Mouse (Mus musculus) heart, postnatal 4 days (tissue): ENCODE results near the gene Akr1b10. TPM values are rescaled to one million over a fixed set of nuclear protein-coding genes. Genes with fewer than 3 reads are reported as not detected.
"Not testable (repeated sequence)": the region's sequence is repeated elsewhere in the genome, so short reads cannot be mapped to it uniquely, and the experiment has no call there.

Experiments
- DNase-seq: peaks from one replicate; pipeline ENCODE4 v3.0.0; 2021
- total RNA-seq, 2 experiments: library from RNA; stranded (reverse); gene quantifications; 2 replicates each; pipeline ENCODE4 v1.2.3; 2021

Gene Akr1b10
- total RNA-seq, 2 experiments from 2014 or later: 57.8 to 61.1 TPM

GRCm38 (mm10) chr6:34371700-34372351 is 12.2 kb upstream of the Akr1b10 start:
- DNase-seq: peak; percentile 85

- DNase-seq: no peak
These were observed 10.2 kb upstream of the Akr1b10 start for GRCm38 (mm10) chr6:34373841-34374240.

GRCm38 (mm10) chr6:34375888-34376287 is 8.1 kb upstream of the Akr1b10 start:
- DNase-seq: not testable (repeated sequence)

GRCm38 (mm10) chr6:34383401-34383800 is 617 bp upstream of the Akr1b10 start:
- no peak for DNase-seq

DNA sequence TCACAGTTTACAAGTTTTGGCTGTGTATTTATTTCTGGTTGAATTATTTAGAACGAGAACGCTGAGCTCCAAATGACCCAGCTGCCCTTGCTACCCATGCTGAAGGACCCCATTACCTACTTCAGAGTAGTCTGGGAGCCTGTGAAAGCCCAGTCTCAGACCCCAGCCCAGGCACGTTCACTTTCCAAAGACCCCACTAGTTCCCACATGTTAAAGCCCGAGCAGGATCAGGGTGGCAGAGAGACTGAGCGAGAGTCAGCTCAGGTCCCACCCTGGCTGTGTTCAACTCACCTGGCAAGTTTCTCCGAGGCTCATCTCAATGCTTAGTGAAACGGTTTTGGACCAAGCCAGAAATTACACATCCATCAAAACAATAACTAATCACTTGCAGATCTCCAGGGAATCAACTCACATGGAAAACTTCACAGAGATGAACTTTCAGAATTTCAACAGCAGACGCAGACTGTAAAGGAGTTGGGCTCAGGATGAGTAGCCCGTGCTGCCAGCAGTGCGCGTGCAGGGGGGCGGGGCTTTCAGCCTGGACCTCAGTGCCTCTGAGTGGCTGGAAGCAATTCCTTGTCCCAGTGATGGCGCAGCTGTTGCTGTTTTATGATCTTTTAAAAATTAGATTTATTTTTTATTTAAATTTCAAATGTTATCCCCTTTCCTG is 818 bp downstream of the Akr1b10 start:
- DNase-seq: peak; percentile 65

DNA sequence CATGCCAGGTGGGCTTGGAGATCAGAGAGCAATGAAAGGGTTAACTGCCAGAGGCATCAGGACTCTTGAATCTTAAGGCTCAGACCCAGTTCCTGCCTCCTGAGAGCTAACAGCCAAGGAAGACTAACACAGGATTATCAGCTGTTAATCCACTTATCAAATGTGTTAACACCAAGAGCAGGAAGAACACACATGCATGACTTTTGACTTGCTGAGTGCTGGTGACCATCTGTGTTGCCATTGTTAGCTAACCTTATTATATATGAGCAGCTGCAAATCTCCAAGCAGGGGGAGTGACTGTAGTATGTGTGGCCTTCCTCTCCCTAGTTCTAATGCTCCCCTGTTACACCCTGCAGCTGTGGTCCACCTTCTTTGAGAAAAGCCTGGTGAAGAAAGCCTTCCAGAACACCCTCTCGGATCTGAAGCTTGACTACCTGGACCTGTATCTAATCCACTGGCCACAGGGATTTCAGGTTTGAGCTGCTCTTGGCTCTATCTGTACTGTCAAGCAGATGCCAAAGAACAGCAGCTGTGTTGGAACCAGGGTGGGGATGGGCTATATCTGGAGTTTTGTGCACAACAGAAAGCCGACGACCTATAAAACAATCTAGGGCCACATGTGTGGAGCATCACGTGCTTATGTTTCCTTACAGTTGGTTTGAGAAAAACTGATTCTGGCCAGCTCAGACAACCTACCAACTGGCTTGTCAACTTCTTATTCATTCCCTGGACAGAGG is 4.6 kb downstream of the Akr1b10 start:
- DNase-seq: no peak

DNA sequence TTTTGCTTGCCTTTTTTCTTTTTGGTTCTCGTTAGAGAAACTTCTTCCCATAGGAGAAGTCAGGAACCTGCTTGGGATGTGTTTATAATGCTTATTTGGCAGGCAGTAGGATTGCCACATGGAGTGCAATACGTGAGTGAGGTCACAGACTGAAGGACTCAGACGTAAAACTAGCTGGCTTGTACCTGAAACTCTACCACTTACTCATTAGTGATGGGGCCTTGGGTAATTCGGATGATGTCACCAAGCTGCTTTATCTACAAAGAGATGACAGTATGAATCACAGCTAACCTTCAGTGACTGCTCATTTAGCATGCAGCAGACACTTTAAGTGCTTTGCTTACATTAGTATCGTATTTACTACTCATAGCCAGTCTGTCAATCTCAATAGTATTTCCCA is 11.9 kb downstream of the Akr1b10 start:
- DNase-seq: no peak

DNA sequence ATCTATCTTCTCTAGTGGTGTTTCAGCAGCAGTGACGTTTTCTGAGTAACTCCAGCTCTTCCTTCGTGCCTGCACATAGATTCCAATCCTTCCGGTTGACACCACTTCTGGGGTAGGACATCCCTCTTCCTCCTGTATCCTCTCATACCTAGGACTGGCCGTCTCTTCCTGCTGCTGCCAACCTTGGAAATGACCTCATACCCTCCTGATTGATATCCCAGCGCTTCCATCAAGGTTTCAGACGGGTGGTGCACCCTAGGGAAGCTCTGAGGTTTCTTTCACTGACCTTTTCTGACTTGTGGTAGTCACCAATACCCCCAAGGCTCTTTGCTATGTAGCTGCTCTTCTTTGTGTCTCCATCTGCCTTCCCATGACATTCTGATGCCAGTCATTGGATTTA is 14.4 kb downstream of the Akr1b10 start:
- DNase-seq: no peak

DNA sequence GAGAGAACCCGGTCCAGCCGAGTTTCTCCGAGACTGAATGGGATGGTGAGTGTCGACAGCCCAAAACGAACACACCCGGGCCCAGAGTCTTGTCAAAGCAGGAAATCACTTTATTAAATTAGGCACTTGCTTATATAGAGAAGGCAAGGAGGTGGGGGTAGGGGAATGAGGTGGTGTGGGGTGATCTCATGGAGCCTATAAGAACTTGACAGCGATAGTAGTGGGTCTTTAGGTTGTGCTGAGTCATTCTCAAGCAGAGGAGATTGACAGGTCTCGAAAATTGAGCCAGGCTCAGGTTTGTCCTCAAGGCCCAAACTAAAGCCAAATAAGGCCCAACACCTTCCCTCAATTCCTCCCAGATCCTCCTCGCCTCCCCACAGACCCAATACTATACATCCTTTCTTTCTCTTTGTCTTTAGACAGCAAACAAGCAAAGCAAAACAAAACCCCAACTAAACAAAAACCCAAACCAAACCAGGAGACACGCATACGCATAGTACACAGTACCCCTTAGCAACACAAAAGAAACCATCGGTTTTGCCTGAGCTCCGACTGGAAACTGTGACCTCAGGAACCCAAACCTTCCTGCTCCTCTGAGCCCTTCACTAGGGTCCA is 15.7 kb downstream of the Akr1b10 start:
- DNase-seq: no peak

- DNase-seq: no peak
These were observed 16.7 kb downstream of the Akr1b10 start for GRCm38 (mm10) chr6:34400696-34401095.

DNA sequence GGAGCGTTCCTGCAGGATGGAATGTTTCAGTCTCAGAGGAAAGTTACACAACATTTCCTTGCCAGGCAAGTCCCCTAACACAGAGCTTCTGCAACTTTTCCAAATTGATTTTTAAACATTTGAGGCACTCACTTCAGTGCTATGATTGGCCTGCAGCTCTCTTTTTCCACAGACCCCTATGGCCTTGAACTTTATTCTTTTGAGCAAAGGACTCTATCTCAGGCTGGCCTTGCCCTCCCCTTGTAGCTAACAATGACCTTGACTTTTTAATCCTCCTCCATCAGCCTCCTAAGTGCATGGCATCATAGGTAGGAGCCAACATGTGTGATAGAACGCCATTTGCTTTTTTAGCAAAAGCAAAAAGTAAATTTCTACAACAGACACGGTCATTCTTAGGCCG is 22.7 kb downstream of the Akr1b10 start:
- no peak for DNase-seq

GRCm38 (mm10) chr6:34407403-34407802 is 23.4 kb downstream of the Akr1b10 start:
- no peak for DNase-seq

DNA sequence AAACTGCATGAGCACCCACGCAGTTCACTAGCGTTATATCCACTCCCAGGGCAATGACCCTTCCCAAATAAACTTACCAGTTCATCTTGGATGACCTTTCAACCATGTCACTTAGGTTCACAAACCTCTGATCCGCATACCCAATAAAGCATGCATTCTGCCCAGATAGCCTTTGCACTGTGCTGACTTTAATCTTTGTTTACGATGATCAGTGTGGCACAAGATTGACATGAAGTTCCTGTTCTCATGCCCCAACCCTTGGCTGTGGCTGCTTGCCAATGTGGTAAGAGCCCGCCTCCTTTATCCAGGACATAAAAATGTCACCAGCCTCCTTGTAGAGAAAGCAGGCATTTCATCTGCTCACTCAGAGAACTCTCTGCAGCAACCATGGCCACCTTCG is 28.0 kb downstream of the Akr1b10 start, which contains the start of gene Akr1b7:
Gene Akr1b7 (plus strand): TSS at position 312 of the 400 bp plus-strand sequence.
- DNase-seq: peak; percentile 29

DNA sequence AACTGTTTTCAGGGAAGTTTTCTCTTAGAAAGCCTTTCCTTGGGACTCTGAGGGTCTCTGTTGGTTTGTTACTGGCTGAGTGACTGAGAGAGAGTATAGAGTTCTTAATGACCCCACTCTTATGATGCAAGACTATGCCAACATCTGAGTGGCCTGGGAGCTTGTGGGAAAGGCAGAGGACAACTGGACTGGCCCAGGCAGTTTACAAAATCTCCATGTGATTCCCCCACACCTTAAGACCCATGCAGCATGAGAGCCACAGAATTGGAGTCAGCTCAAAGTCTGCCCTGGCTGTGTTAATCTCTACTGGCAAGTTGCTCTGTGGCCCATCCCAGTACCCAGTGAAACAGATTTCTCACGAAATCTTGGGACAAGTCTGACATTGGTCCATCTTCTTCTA is 28.7 kb downstream of the Akr1b10 start:
- DNase-seq: no peak

- DNase-seq: not testable (repeated sequence)
These were observed 29.4 kb downstream of the Akr1b10 start for GRCm38 (mm10) chr6:34413386-34413785.

DNA sequence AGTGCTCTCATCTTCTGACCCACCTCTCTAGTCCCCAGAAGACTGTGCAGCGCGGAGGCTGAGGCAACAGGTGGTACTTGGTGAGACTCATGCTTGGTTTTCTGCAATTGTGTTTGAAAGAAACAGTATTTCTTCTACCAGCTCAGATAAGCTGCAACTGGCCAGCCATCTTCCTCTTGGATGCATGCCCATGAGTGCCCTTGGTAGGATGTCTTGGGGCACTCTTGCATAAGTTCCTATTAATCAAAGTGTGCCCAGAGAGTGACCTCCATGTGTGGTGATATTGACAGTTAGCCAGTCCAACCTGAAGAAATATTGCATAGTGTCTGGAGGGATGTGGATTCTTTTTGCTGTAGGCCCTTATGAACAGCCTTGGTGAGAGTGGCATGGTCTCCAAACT is 32.5 kb downstream of the Akr1b10 start:
- DNase-seq: no peak

DNA sequence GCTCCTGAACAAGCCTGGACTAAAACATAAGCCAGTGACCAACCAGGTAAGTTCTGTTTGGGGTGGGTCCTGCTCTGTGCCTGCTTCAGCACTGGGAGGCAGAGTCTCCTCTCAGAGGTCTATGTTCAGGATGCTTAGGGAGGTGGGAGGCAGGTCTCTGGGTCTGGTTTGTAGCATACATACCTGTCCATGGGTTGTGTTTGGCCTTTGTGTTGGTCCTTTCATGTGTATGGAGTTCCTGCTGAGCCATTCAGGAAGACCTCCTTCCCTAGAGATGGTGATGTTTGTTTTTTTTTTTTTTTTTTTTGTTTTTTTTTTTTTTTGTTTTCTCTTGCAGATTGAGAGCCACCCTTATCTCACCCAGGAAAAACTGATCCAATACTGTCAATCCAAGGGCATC is 35.1 kb downstream of the Akr1b10 start:
- DNase-seq: no peak

DNA sequence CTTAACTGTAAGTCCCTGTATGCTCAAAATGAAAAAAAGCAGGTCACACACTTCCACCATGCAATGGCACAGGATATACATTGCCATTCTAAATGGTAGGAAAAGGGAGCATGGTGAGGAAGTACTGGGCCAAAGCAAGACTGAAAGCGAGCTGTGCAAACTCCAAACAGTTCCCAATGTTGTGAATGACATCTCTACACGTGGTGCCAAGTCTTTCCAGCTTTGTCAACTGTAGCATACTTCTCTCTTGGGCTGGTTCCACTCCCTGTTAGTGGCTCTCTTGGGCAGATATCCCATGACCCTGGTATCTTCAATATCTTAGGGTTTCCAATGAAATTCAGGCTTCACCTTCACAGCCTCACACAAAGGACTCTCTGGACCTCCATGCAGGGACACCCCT is 55.0 kb downstream of the Akr1b10 start:
- DNase-seq: no peak

DNA sequence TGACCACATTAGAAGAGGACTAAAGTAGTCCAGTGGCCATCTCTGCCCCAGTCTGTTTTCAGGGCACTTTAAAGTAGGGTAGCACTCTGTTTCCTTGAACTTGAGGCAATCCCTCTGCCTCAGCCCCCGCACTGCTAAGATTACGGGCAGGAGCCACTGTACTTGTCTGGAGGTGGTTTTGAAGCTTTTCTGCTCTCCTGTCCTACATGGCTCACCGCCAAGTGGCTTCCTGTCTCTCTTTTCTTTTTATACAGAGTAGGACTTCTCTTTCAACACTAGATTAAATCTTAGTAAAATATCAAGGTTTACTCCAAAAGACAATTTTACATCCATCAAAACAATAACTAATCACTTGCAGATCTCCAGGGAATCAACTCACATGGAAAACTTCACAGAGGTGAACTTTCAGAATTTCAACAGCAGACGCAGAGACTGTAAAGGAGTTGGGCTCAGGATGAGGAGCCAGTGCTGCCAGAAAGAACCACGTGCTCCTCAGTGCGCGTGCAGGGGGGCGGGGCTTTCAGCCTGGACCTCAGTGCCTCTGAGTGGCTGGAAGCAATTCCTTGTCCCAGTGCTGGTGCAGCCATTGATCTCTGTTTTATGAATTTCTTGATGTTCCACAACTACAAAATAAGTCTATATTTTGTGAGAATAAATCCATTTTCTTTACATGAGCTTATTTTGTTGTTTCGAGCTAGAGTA is 57.7 kb downstream of the Akr1b10 start:
- no peak for DNase-seq

DNA sequence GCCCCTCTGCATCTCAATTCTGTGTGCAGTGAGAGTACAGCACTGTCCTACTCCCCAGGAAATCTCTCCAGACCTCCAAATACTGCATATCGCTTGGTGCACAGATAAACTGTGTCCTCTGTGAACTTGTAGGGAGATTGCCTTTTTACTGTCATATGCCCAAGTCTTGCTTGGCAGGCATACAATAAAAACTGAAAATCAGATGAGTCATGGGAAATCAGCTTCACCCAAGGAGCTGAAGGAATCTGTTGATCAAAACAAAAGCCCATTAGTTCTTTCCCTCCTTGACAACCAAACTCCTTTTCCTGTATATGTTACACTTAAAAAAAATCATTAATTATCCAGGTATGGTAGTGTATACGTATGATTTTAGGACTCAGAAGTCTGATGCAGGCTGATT is 59.8 kb downstream of the Akr1b10 start:
- no peak for DNase-seq
